Mouse (Mus musculus) myocyte (in vitro differentiated cells): Measurements from ENCODE around the gene Gm11213.

Experiments used
- CEBPB ChIP-seq: IDR thresholded peaks from 2 replicates; pipeline ENCODE4 v1.6.1; 2011; ENCODE audit warnings: mild to moderate bottlenecking, moderate library complexity; ENCODE audit not compliant: poor library complexity, insufficient read depth, severe bottlenecking
- E2F4 ChIP-seq: IDR thresholded peaks from one replicate; pipeline ENCODE4 v1.6.1; 2011; ENCODE audit warnings: mild to moderate bottlenecking, control low read depth, moderate library complexity; ENCODE audit not compliant: insufficient read depth
- MAX ChIP-seq: IDR thresholded peaks from one replicate; pipeline ENCODE4 v1.6.1; 2011; ENCODE audit warnings: low read depth, mild to moderate bottlenecking, control low read depth
- MYOD1 ChIP-seq, 3 experiments: IDR thresholded peaks; one replicate each; pipeline ENCODE4 v1.6.1; 2011; ENCODE audit warnings: control low read depth in 2 of 3, low read depth in 2 of 3, mild to moderate bottlenecking in 2 of 3, moderate library complexity in 1 of 3; ENCODE audit not compliant: insufficient read length in 2 of 3, control insufficient read depth in 1 of 3
- MYOG ChIP-seq, 3 experiments: IDR thresholded peaks; one replicate each; pipeline ENCODE4 v1.6.1; 2011; ENCODE audit warnings: control low read depth in 2 of 3, low read depth in 2 of 3, mild to moderate bottlenecking in 2 of 3; ENCODE audit not compliant: insufficient read length in 2 of 3, control insufficient read depth in 1 of 3, insufficient read depth in 1 of 3
- POLR2A ChIP-seq: IDR thresholded peaks from one replicate; pipeline ENCODE4 v1.6.1; 2011; ENCODE audit warnings: low read depth, mild to moderate bottlenecking, control low read depth, moderate library complexity; ENCODE audit not compliant: insufficient read length
- POLR2AphosphoS2 ChIP-seq: IDR thresholded peaks from one replicate; pipeline ENCODE4 v1.6.1; 2011; ENCODE audit warnings: low read depth, control low read depth; ENCODE audit not compliant: insufficient read length
- SRF ChIP-seq: IDR thresholded peaks from one replicate; pipeline ENCODE4 v1.6.1; 2011; ENCODE audit warnings: low read depth; ENCODE audit not compliant: control insufficient read depth, insufficient read length
- TCF12 ChIP-seq: IDR thresholded peaks from one replicate; pipeline ENCODE4 v1.6.1; 2011; ENCODE audit warnings: mild to moderate bottlenecking, control low read depth; ENCODE audit not compliant: poor library complexity, insufficient read depth, severe bottlenecking
- TCF3 ChIP-seq: IDR thresholded peaks from one replicate; pipeline ENCODE4 v1.6.1; 2011; ENCODE audit warnings: low read depth, control low read depth; ENCODE audit not compliant: insufficient read length
- USF1 ChIP-seq: IDR thresholded peaks from one replicate; pipeline ENCODE4 v1.6.1; 2011; ENCODE audit warnings: low read depth, mild to moderate bottlenecking, control low read depth, moderate library complexity

DNA sequence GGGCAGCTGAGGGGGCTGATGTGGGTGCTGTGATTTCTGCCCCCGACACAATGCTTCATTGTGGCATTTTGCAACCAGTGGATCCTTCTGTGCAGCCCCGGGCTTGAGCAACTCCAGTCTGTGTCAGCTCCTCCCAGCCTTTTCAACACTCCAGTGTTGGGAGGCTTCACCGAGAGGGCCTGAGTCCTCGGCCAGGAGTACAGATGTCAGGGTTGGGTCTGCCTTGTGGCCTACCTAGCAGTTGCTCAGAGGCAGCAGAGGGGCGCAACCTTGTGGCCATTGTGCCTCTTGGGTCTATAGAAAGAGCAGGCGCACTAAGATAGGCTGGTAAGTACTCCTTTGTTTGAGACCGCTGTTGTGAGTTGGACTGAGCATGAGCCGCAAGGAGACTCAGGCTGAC lies 45.0 kb downstream of the Gm11213 start:
- TF ChIP-seq TCF3: no peak
- TF ChIP-seq POLR2A: peak; percentile 47
- no peak for TF ChIP-seq MYOD1 (IDR thresholded peaks at IDR 0.05; ENCODE audit: control insufficient read depth in 1 of 3, insufficient read length in 2 of 3, low read depth in 2 of 3)
- TF ChIP-seq MAX: no peak
- TF ChIP-seq TCF12: no peak
- TF ChIP-seq USF1: no peak
- 0 out of 2 replicates have a peak, but pooled peaks have one; percentile 21 for TF ChIP-seq CEBPB
- peak; percentile 53 for TF ChIP-seq POLR2AphosphoS2
- no peak for TF ChIP-seq E2F4
- TF ChIP-seq SRF: no peak
- TF ChIP-seq MYOG (IDR thresholded peaks at IDR 0.05; ENCODE audit: control insufficient read depth in 1 of 3, insufficient read depth in 1 of 3, insufficient read length in 2 of 3, low read depth in 2 of 3): peak in 2 of 3 experiments; percentile 5 to 61
